Mouse (Mus musculus) right cerebral cortex, postnatal 10 days (tissue): ENCODE results near the gene Map3k9.
A peak's percentile ranks its signal among the peaks of the same experiment; 100 is the strongest.

ENCODE experiments used
- DNase-seq, 2 experiments: peaks; one replicate each; pipeline ENCODE4 v3.0.0; 2021; ENCODE audit warnings: low spot score in 2 of 2

Map3k9 gene

DNA sequence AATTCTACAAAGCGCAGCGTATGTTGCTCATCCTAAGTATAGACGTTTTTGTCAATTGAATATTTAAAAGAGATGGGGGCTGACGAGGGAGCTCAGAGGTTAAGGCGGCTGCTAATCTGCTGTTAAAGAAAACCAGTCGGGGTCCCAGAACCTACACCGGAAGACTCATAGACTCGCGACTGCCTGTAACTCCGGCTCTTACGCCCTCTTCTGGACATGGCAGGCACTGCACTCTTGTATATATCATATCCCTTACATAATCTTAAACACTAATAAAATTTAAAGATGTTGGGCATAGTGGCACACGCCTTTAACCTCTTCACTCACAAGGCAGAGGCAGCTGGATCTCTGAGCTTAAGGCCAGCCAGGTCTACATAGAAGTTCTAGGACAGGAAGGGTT is 6.3 kb upstream of the Map3k9 start:
- no peak for DNase-seq

- no peak for DNase-seq
Observed at GRCm38 (mm10) chr12:81783301-81783700, 2.3 kb upstream of the Map3k9 start.

DNA sequence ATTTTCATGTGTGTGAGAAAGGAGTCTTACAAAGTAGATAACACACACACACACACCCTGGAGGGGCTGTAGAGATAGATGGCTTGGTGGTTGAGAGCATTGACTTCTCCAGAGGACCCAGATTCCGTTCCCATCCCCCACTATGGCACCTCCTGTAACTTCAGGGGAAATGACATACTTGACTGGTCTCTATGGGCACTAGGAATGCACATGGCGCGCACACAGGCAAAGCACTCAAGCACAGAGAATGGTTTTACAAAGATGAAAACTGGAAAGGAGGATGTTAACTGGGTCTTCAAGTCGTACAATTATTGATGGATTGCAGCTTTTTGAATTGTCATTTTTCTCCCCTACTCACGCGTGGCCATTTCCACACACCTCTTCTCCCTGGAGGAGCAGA is 1.6 kb upstream of the Map3k9 start:
- no peak for DNase-seq

DNA sequence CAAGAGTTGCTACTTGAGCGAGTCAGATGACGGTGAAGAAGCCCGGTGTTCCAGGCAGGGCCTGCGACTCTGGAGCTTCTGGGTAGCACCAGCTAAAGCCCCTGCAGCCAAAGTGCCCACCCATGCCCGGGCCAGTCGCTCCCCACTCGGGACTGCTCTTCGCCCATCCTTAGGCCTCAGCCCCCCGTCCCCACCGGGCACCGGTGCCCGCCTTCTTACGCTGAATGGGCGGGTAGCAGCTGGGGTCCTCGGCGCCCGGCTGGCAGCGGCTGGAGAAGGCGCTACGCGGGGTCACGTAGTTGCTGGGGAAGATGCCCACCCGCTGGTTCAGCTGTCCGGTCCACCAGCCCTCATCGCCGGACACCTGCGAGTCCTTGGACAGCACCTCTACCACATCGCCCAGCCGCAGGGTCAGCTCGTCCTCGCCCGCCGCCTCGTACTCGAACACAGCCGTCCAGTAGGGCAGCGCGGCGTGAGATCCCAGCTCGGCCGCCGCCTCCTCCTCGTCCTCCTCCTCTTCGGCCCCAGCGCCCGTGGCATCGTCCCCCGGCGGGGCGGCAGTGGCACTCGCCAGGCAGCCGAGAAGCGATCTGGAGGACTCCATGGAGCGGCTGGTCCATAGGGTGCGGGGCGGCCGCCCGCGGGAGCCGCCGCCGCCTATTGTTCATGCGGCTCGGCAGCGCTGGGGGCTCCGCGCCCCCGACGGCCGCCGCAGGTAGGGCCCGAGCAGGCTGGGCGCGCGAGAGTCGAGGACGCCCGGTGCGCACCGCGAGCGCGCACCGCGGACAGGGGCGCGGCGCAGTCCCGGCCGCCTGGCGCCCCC is 493 bp downstream of the Map3k9 start:
- peak; percentile 56 to 61 for DNase-seq

- peak in 1 of 2 experiments; percentile 34 for DNase-seq
Observed at GRCm38 (mm10) chr12:81779831-81780230, 1.1 kb downstream of the Map3k9 start.

DNA sequence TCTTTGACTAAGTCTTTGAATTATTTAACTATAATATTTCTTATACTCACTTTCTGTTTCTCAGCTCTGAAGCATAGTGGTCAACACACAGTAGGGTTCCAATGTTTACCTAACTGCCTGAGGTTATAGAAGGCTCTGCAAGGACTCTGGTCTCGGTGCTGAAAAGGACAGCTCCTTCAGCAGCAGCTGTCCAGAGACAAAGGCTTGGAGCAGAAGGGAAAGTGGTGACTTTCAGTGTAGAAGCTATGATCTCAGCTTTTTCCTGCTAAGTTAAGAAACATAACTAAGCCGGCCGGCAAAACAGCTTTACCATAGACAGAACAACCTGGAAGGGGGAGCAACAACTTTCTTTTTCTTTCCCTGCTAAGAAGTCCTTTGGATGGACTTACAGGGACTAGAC is 4.8 kb downstream of the Map3k9 start:
- no peak for DNase-seq

- DNase-seq = peak; percentile 40 to 68
Observed at GRCm38 (mm10) chr12:81775641-81776040, 5.3 kb downstream of the Map3k9 start.

DNA sequence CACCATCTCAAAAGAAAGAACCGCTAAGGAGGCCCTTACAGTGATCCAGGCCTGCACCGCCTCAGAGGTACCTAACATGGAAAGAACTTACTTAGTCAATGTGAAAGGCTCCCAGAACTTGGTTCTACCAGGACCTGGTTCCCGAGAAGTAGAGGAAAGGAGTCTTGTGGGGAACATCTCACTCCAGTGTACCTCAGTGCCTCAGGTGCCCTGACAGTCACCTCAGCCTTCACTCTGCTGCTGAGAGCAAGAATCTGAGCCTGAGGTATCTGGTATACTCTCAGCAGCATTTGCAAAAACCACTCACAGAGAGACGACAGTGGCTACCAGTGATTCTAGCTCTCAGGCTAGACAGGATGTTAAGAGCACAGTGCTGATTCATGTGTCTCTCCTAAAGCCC is 6.8 kb downstream of the Map3k9 start:
- no peak for DNase-seq

- DNase-seq = peak; percentile 49 to 56
Observed at GRCm38 (mm10) chr12:81769458-81769857, 11.5 kb downstream of the Map3k9 start.

GRCm38 (mm10) chr12:81765386-81765785 is 15.6 kb downstream of the Map3k9 start:
- no peak for DNase-seq

- DNase-seq = no peak
Observed at GRCm38 (mm10) chr12:81764370-81764769, 16.6 kb downstream of the Map3k9 start.

DNA sequence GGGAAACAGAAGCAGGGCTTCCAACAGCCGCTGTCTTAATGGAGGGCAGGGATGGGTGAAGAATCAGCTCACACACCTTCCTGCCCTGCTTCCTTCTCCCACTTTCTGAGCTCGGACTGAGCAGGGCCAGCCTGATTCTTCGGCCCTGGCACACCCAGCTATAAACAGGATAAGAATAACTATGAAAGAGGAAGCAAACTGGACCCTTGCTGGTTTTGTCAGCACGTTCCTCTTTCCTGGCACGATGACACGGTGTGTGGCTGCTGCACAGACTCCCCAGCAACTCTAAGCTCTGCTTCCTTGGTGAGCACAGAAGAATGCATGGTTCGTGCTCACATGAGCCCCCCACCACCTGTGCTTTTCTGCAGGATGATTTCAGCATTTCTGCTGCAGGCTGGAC is 26.3 kb downstream of the Map3k9 start:
- peak; percentile 56 to 64 for DNase-seq

- no peak for DNase-seq
Observed at GRCm38 (mm10) chr12:81751116-81751515, 29.9 kb downstream of the Map3k9 start.

- no peak for DNase-seq
Observed at GRCm38 (mm10) chr12:81748918-81749317, 32.1 kb downstream of the Map3k9 start.

GRCm38 (mm10) chr12:81748021-81748576 is 32.9 kb downstream of the Map3k9 start:
- DNase-seq = no peak

GRCm38 (mm10) chr12:81746400-81747024 is 34.5 kb downstream of the Map3k9 start:
- no peak for DNase-seq

GRCm38 (mm10) chr12:81735246-81736070 is 45.5 kb downstream of the Map3k9 start:
- no peak for DNase-seq

DNA sequence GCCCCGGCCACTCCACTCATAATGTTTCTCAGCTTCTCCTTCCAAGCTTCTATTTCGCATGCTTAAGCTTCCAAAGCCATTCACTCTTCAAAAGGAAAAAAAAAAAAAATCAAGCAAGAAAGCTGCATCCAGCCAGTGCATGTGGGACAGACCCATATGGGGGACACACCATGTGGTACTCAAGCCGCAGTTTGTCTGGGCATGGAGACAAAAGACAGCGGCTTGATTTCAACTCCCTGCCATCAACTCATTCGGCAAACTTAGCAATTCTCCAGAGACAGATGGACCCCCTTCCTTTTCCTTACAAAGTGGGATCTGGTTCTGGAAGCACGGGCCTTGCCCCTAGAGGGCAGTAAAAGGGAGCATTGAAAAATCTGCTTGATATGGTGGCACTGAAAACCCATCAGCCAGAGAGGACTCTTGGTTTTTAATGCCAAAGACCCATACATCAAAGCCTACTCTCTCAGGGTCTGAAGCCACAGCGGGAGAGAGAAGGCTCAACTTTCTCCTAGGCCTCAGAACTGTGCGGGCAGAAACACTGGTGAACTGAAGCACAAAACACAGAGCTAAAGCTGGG is 54.6 kb downstream of the Map3k9 start:
- peak; percentile 47 to 57 for DNase-seq

DNA sequence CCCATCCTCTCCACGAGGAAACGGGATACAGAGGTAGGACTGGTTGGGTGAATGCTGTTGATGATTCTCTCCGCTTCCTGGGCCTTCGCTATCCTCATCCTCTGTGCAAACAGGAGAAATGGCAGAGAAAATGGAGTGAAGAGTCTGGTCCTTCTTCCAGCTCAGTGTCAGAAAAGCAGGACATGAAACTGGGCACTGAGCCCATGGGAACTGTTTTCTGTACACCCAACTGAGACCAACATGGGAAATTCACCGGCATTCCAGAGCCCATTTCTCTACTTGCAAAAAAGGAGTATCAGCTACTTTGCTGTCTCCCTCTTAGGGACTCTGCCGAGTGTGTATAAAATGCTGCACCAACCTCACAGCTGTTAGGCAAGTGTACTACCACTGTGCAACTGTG is 56.2 kb downstream of the Map3k9 start:
- DNase-seq = no peak

DNA sequence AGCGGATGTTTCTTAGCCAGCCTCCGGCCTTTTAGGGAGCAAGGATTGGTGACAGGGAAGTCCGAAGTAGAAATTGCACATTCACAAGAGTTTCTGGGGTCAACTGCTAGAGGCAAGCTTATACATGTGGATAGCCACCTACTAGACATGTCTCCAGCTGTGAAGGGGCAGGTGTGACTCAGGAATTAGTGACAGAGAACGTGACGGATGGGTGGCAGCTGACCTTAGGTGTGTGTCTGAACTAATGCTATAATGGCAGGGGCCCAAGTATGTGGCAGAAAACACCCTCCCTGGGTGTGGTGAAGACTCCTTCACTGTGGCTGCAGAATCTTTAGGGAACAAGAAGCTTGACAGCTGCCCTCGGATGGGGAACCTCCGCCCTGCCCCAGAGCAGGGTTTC is 57.6 kb downstream of the Map3k9 start:
- DNase-seq = no peak

GRCm38 (mm10) chr12:81719715-81720114 is 61.3 kb downstream of the Map3k9 start:
- DNase-seq = no peak

- DNase-seq = peak; percentile 61 to 71
Observed at GRCm38 (mm10) chr12:81719161-81719560, 61.8 kb downstream of the Map3k9 start.
